Mouse (Mus musculus): ENCODE data around the gene Lcmt1.

- TF ChIP-seq GATA1 (IDR thresholded peaks at IDR 0.05; ENCODE audit: low read length) (no peak), TAL1 (IDR thresholded peaks at IDR 0.05; ENCODE audit: low read length) (no peak)
Measured at GRCm38 (mm10) chr7:123363971-123364370, 5.6 kb upstream of the Lcmt1 start.

Data from erythroblast, embryonic 14.5 days (primary cell).